Mouse (Mus musculus): ENCODE data around the gene Fbln2. TPM values are rescaled to one million over a fixed set of nuclear protein-coding genes. Genes with fewer than 3 reads are reported as not detected.

Gene Fbln2
- polyA plus RNA-seq, 1 experiment from 2014 or later = 162 TPM

GRCm38 (mm10) chr6:91290937-91291336 lies 78.7 kb downstream of the Fbln2 start:
- H3K9me3 ChIP-seq (replicated peaks; ENCODE audit: control insufficient read depth, low read length) = no peaks in the 10 kb centered on the region
- WGBS = 56% methylated on average over 10 of the region's 10 CpGs
- H3K27ac ChIP-seq (ENCODE audit: low read length) = no peak overlapping the region
- H3K36me3 ChIP-seq (ENCODE audit: control insufficient read depth, insufficient read depth) = no peaks in the 10 kb centered on the region
- no peak for ATAC-seq (replicated peaks; ENCODE audit: extremely low read depth, insufficient read depth, low FRiP score)
- H3K4me1 ChIP-seq (ENCODE audit: control insufficient read depth, insufficient read depth, low read length) = no peaks in the 10 kb centered on the region; the same call in 1 of the 2 replicates
- no peak overlapping the region for H3K4me2 ChIP-seq (ENCODE audit: low read depth, low read length)
- H3K27me3 ChIP-seq (ENCODE audit: control insufficient read depth, insufficient read depth, low read length) = peaks cover 57% of the 10 kb centered on the region
- no peak overlapping the region for H3K9ac ChIP-seq (ENCODE audit: low read length)
- no peak overlapping the region for H3K4me3 ChIP-seq (ENCODE audit: low read length)

- Histone ChIP-seq H3K4me2 (ENCODE audit: low read depth, low read length) (no peak overlapping the region), H3K27ac (ENCODE audit: low read length) (no peak overlapping the region), H3K36me3 (ENCODE audit: control insufficient read depth, insufficient read depth) (no peaks in the 10 kb centered on the region), H3K4me1 (ENCODE audit: control insufficient read depth, insufficient read depth, low read length) (no peaks in the 10 kb centered on the region; the same call in 1 of the 2 replicates), H3K9me3 (replicated peaks; ENCODE audit: control insufficient read depth, low read length) (no peaks in the 10 kb centered on the region), H3K9ac (ENCODE audit: low read length) (no peak overlapping the region), H3K27me3 (ENCODE audit: control insufficient read depth, insufficient read depth, low read length) (peaks cover 41% of the 10 kb centered on the region), H3K4me3 (ENCODE audit: low read length) (no peak overlapping the region)
- ATAC-seq (replicated peaks; ENCODE audit: extremely low read depth, insufficient read depth, low FRiP score) = no peak
- WGBS = 55% methylated on average over 4 of the region's 4 CpGs
These were observed 83.2 kb downstream of the Fbln2 start for GRCm38 (mm10) chr6:91295431-91295830.

- 59% methylated on average over 6 of the region's 6 CpGs for WGBS
These were observed 86.6 kb downstream of the Fbln2 start for GRCm38 (mm10) chr6:91298828-91299227.

DNA sequence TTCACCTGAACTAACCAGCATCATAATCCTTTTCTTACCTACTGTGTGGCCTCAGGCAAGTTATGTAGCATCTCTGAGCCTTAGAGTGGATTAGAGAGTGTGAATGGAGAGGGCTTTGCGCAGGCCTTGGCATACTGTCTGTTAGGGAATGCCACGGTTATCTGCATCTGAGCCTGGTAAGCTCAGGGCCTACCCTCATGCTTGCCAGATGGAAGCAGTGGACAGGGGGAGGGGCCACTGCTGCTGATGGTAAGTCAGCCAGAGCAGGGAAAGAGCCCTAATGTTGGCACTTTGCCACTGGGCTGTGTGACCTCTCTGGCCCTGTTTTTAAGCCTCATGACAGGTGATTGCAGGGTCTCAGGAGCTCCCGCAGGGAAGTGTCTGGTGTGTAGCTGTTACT lies 87.8 kb downstream of the Fbln2 start:
- H3K27me3 ChIP-seq (ENCODE audit: control insufficient read depth, insufficient read depth, low read length) = peaks cover 34% of the 10 kb centered on the region
- H3K27ac ChIP-seq (ENCODE audit: low read length) = no peak overlapping the region
- H3K4me2 ChIP-seq (ENCODE audit: low read depth, low read length) = no peak overlapping the region
- peaks cover 4% of the 10 kb centered on the region for H3K4me1 ChIP-seq (ENCODE audit: control insufficient read depth, insufficient read depth, low read length)
- H3K9ac ChIP-seq (ENCODE audit: low read length) = no peak overlapping the region
- WGBS = 42% methylated on average over 3 of the region's 3 CpGs
- no peak overlapping the region for H3K4me3 ChIP-seq (ENCODE audit: low read length)
- no peaks in the 10 kb centered on the region for H3K36me3 ChIP-seq (ENCODE audit: control insufficient read depth, insufficient read depth)
- no peaks in the 10 kb centered on the region for H3K9me3 ChIP-seq (replicated peaks; ENCODE audit: control insufficient read depth, low read length)
- ATAC-seq (replicated peaks; ENCODE audit: extremely low read depth, insufficient read depth, low FRiP score) = no peak; the same call in 1 of the 2 replicates

More at GRCm38 (mm10) chr6:91298828-91299227, 86.6 kb downstream of the Fbln2 start:
- no peak overlapping the region for H3K27ac ChIP-seq (ENCODE audit: low read length)
- H3K36me3 ChIP-seq (ENCODE audit: control insufficient read depth, insufficient read depth) = no peaks in the 10 kb centered on the region
- no peak for ATAC-seq (replicated peaks; ENCODE audit: extremely low read depth, insufficient read depth, low FRiP score)
- H3K4me2 ChIP-seq (ENCODE audit: low read depth, low read length) = no peak overlapping the region
- peaks cover 4% of the 10 kb centered on the region for H3K4me1 ChIP-seq (ENCODE audit: control insufficient read depth, insufficient read depth, low read length)
- H3K9me3 ChIP-seq (replicated peaks; ENCODE audit: control insufficient read depth, low read length) = no peaks in the 10 kb centered on the region
- H3K4me3 ChIP-seq (ENCODE audit: low read length) = no peak overlapping the region
- H3K27me3 ChIP-seq (ENCODE audit: control insufficient read depth, insufficient read depth, low read length) = peaks cover 34% of the 10 kb centered on the region
- no peak overlapping the region for H3K9ac ChIP-seq (ENCODE audit: low read length)

- Histone ChIP-seq H3K9me3 (replicated peaks; ENCODE audit: control insufficient read depth, low read length) (no peaks in the 10 kb centered on the region), H3K4me2 (ENCODE audit: low read depth, low read length) (no peak overlapping the region), H3K36me3 (ENCODE audit: control insufficient read depth, insufficient read depth) (no peaks in the 10 kb centered on the region), H3K27ac (ENCODE audit: low read length) (no peak overlapping the region), H3K4me3 (ENCODE audit: low read length) (no peak overlapping the region), H3K27me3 (ENCODE audit: control insufficient read depth, insufficient read depth, low read length) (peaks cover 28% of the 10 kb centered on the region), H3K4me1 (ENCODE audit: control insufficient read depth, insufficient read depth, low read length) (peaks cover 4% of the 10 kb centered on the region), H3K9ac (ENCODE audit: low read length) (no peak overlapping the region)
- WGBS = 45% methylated on average over 1 of the region's 1 CpGs
- no peak for ATAC-seq (replicated peaks; ENCODE audit: extremely low read depth, insufficient read depth, low FRiP score)
These were observed 89.6 kb downstream of the Fbln2 start for GRCm38 (mm10) chr6:91301839-91302238.

DNA sequence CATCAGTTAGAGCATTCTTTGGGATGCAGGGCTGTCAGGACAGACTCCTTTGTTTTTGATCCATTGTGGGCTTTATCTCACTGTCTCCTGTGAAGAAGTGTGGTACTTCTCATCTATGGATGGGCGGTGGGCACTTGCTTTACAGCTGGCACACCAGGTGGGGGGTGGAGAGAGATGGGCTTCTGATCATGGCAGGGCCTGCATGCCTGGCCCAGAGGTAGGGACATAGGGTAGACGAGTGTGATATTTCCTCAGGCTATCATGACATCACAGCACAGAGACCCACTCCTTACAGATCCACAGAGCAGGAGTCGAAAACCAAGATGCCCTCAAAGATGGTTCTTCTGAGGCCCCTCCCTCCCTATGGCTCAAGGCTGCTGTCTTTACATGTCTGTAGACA lies 90.1 kb downstream of the Fbln2 start:
- H3K27me3 ChIP-seq (ENCODE audit: control insufficient read depth, insufficient read depth, low read length) = peaks cover 23% of the 10 kb centered on the region
- H3K4me2 ChIP-seq (ENCODE audit: low read depth, low read length) = no peak overlapping the region
- H3K9ac ChIP-seq (ENCODE audit: low read length) = no peak overlapping the region
- H3K4me1 ChIP-seq (ENCODE audit: control insufficient read depth, insufficient read depth, low read length) = peaks cover 4% of the 10 kb centered on the region
- no peak overlapping the region for H3K4me3 ChIP-seq (ENCODE audit: low read length)
- 87% methylated on average over 3 of the region's 3 CpGs for WGBS
- no peaks in the 10 kb centered on the region for H3K9me3 ChIP-seq (replicated peaks; ENCODE audit: control insufficient read depth, low read length)
- H3K36me3 ChIP-seq (ENCODE audit: control insufficient read depth, insufficient read depth) = no peaks in the 10 kb centered on the region
- no peak for ATAC-seq (replicated peaks; ENCODE audit: extremely low read depth, insufficient read depth, low FRiP score)
- no peak overlapping the region for H3K27ac ChIP-seq (ENCODE audit: low read length)

DNA sequence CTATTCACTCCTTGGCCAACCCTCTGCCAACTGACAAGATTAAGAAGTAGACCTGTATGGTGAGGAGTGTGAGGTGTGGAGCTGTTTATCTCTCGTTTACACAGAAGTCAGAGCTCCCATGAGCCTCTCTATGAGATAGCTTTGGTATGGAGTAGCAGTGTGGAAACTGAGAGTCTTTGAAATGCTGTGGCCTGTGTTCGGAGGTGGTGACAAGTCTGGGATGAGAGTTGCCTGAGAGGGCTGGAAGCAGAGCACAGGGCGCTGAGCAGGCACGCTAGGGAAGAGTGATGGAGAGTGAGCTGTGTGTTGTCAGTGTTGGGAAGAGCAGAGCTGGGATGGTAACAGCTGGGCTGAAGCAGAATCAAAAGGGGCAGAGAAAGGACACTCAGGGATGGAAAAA lies 91.9 kb downstream of the Fbln2 start:
- ATAC-seq (replicated peaks; ENCODE audit: extremely low read depth, insufficient read depth, low FRiP score) = no peak
- H3K4me1 ChIP-seq (ENCODE audit: control insufficient read depth, insufficient read depth, low read length) = peaks cover 4% of the 10 kb centered on the region
- no peak overlapping the region for H3K4me2 ChIP-seq (ENCODE audit: low read depth, low read length)
- no peak overlapping the region for H3K27ac ChIP-seq (ENCODE audit: low read length)
- H3K27me3 ChIP-seq (ENCODE audit: control insufficient read depth, insufficient read depth, low read length) = peaks cover 9% of the 10 kb centered on the region
- no peak overlapping the region for H3K4me3 ChIP-seq (ENCODE audit: low read length)
- H3K9ac ChIP-seq (ENCODE audit: low read length) = no peak overlapping the region
- no peaks in the 10 kb centered on the region for H3K9me3 ChIP-seq (replicated peaks; ENCODE audit: control insufficient read depth, low read length)
- WGBS = 22% methylated on average over 4 of the region's 4 CpGs
- H3K36me3 ChIP-seq (ENCODE audit: control insufficient read depth, insufficient read depth) = no peaks in the 10 kb centered on the region

DNA sequence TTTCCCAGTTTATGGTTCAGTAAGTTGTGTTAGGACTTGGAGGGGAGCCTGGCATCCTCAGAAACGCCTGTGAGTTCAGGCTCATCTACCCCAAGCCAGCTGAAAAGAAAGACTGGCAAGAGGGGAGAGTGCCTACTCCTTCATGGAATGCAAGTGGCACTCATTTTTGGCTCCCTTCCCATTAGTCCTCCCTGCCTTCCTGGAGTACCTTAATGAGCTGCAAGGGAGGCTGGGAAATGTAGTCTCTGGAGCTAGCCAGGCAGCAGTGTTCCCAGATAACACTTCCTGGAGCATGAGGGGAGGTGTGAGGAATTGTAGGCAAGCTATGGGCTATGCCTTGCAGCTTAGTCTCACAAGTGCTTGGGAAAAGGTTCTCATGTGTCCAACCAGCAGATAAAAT lies 95.7 kb downstream of the Fbln2 start:
- ATAC-seq (replicated peaks; ENCODE audit: extremely low read depth, insufficient read depth, low FRiP score) = no peak

GRCm38 (mm10) chr6:91311204-91311603 lies 98.9 kb downstream of the Fbln2 start:
- WGBS = 76% methylated on average over 5 of the region's 5 CpGs
- no peak for ATAC-seq (replicated peaks; ENCODE audit: extremely low read depth, insufficient read depth, low FRiP score)

More for the DNA sequence above, 95.7 kb downstream of the Fbln2 start:
- H3K27me3 ChIP-seq (ENCODE audit: control insufficient read depth, insufficient read depth, low read length) = 0 out of 2 replicates have a peak, but pooled peaks cover 4% of the 10 kb centered on the region
- H3K4me2 ChIP-seq (ENCODE audit: low read depth, low read length) = no peak overlapping the region
- no peaks in the 10 kb centered on the region for H3K9me3 ChIP-seq (replicated peaks; ENCODE audit: control insufficient read depth, low read length)
- H3K36me3 ChIP-seq (ENCODE audit: control insufficient read depth, insufficient read depth) = no peaks in the 10 kb centered on the region
- H3K27ac ChIP-seq (ENCODE audit: low read length) = no peak overlapping the region
- H3K4me1 ChIP-seq (ENCODE audit: control insufficient read depth, insufficient read depth, low read length) = peaks cover 4% of the 10 kb centered on the region
- H3K4me3 ChIP-seq (ENCODE audit: low read length) = no peak overlapping the region
- 64% methylated on average over 1 of the region's 1 CpGs for WGBS
- no peak overlapping the region for H3K9ac ChIP-seq (ENCODE audit: low read length)

More at GRCm38 (mm10) chr6:91311204-91311603, 98.9 kb downstream of the Fbln2 start:
- H3K27ac ChIP-seq (ENCODE audit: low read length) = no peak overlapping the region
- H3K9me3 ChIP-seq (replicated peaks; ENCODE audit: control insufficient read depth, low read length) = peaks cover 3% of the 10 kb centered on the region; the same call in 1 of the 2 replicates
- no peak overlapping the region for H3K9ac ChIP-seq (ENCODE audit: low read length)
- 0 out of 2 replicates have a peak, but pooled peaks cover 2% of the 10 kb centered on the region for H3K27me3 ChIP-seq (ENCODE audit: control insufficient read depth, insufficient read depth, low read length)
- no peaks in the 10 kb centered on the region for H3K36me3 ChIP-seq (ENCODE audit: control insufficient read depth, insufficient read depth)
- H3K4me1 ChIP-seq (ENCODE audit: control insufficient read depth, insufficient read depth, low read length) = no peaks in the 10 kb centered on the region
- no peak overlapping the region for H3K4me2 ChIP-seq (ENCODE audit: low read depth, low read length)
- H3K4me3 ChIP-seq (ENCODE audit: low read length) = no peak overlapping the region
